In genomic region chr5:48315057-48315602, GRCm38 (mm10) we compare ENCODE assay signal across 21 mouse cellular contexts. TPM values are rescaled to one million over a fixed set of nuclear protein-coding genes. Genes with fewer than 3 reads are reported as not detected.
A peak's percentile ranks its signal among the peaks of the same experiment; 100 is the strongest.
DNase-seq lines count a peak whose midpoint lies in the region; ATAC-seq lines count a peak whose summit lies in the region.
"Had no signal": no experiment of that assay in that cellular context is flagged by ENCODE, and none has a peak within 500 bp of the region (broad histone marks: within the 10 kb centered on the region; RNA-seq: fewer than 3 reads in every experiment).

No protein-coding gene starts in this region.

- H3K4me1 ChIP-seq in midbrain, embryonic 11.5 days (ENCODE audit: control insufficient read depth, insufficient read depth, low read length) = no peaks in the 10 kb centered on the region
- no peaks in the 10 kb centered on the region for H3K4me1 ChIP-seq in midbrain, embryonic 13.5 days (replicated peaks)
- H3K4me1 ChIP-seq: forebrain, embryonic 10.5 days; forebrain, embryonic 15.5 days; heart, embryonic 15.5 days; hindbrain, embryonic 10.5 days had no signal

- ATAC-seq in midbrain, embryonic 11.5 days (ENCODE audit: low FRiP score) = no peak
- no peak for ATAC-seq in midbrain, embryonic 13.5 days
- peak; percentile 46 for ATAC-seq in granulocyte monocyte progenitor cell, adult 5-6 weeks (replicated peaks; ENCODE audit: poor library complexity, severe bottlenecking)
- ATAC-seq in megakaryocyte progenitor cell, adult 5-6 weeks (replicated peaks; ENCODE audit: poor library complexity) = peak; percentile 48; the same call in 1 of the 2 replicates
- ATAC-seq: forebrain, embryonic 15.5 days had no signal

- 89% methylated on average over 6 of the region's 6 CpGs for WGBS in midbrain, embryonic 11.5 days
- WGBS in midbrain, embryonic 13.5 days = 87% methylated on average over 6 of the region's 6 CpGs

- no peaks in the 10 kb centered on the region for H3K27me3 ChIP-seq in midbrain, embryonic 11.5 days (ENCODE audit: control insufficient read depth, insufficient read depth, low read length)
- H3K27me3 ChIP-seq in midbrain, embryonic 13.5 days = no peaks in the 10 kb centered on the region
- H3K27me3 ChIP-seq: forebrain, embryonic 15.5 days; heart, embryonic 15.5 days had no signal

- no peak overlapping the region for H3K9ac ChIP-seq in midbrain, embryonic 11.5 days (ENCODE audit: low read length)
- H3K9ac ChIP-seq in midbrain, embryonic 13.5 days (replicated peaks) = no peak overlapping the region
- H3K9ac ChIP-seq: forebrain, embryonic 15.5 days; heart, embryonic 15.5 days; hindbrain, embryonic 14.5 days had no signal

- no peak overlapping the region for H3K27ac ChIP-seq in midbrain, embryonic 11.5 days (ENCODE audit: low read depth, low read length)
- H3K27ac ChIP-seq in midbrain, embryonic 13.5 days = no peak overlapping the region
- H3K27ac ChIP-seq: forebrain, embryonic 10.5 days; forebrain, embryonic 15.5 days; heart, adult 2 months; heart, embryonic 15.5 days; hindbrain, embryonic 10.5 days; hindbrain, embryonic 14.5 days had no signal

- H3K9me3 ChIP-seq in midbrain, embryonic 11.5 days (ENCODE audit: control insufficient read depth, low read length) = no peaks in the 10 kb centered on the region
- no peaks in the 10 kb centered on the region for H3K9me3 ChIP-seq in midbrain, embryonic 13.5 days
- H3K9me3 ChIP-seq: forebrain, embryonic 10.5 days; forebrain, embryonic 15.5 days; heart, embryonic 15.5 days; hindbrain, embryonic 10.5 days had no signal

- intact Hi-C loops in heart, postnatal 36 days (cut with DNase I) = no loop called here
- intact Hi-C loops in left cerebral cortex, postnatal 14 days (cut with DNase I) = no loop called here

- no peaks in the 10 kb centered on the region for H3K36me3 ChIP-seq in midbrain, embryonic 11.5 days (ENCODE audit: control insufficient read depth, insufficient read depth, low read length)
- H3K36me3 ChIP-seq in midbrain, embryonic 13.5 days = no peaks in the 10 kb centered on the region
- H3K36me3 ChIP-seq: forebrain, embryonic 10.5 days; forebrain, embryonic 15.5 days; heart, embryonic 15.5 days; hindbrain, embryonic 10.5 days had no signal

- no peak overlapping the region for H3K4me2 ChIP-seq in midbrain, embryonic 11.5 days
- no peak overlapping the region for H3K4me2 ChIP-seq in midbrain, embryonic 13.5 days (replicated peaks)
- H3K4me2 ChIP-seq: forebrain, embryonic 15.5 days; heart, embryonic 11.5 days; heart, embryonic 15.5 days; hindbrain, embryonic 14.5 days had no signal

- peak; percentile 62 for DNase-seq in midbrain, embryonic 11.5 days (ENCODE audit: low spot score, missing footprints)
- peak; percentile 67 for DNase-seq in lung, postnatal 10 days
- DNase-seq in heart, postnatal 36 days = no peak
- DNase-seq in ovary, postnatal 10 days (ENCODE audit: low spot score) = no peak
- no peak for DNase-seq in left cerebral cortex, postnatal 14 days (ENCODE audit: low spot score in 2 of 2)
- DNase-seq: adrenal gland, postnatal 14 days; cerebellum, adult 11-12 months; cerebellum, adult 9-10 months; cerebellum, postnatal 25 days; gastrocnemius, postnatal 10 days; heart, adult 2 months; heart, postnatal 14 days had no signal

- H3K4me3 ChIP-seq in midbrain, embryonic 11.5 days (ENCODE audit: low read depth, low read length) = no peak overlapping the region
- no peak overlapping the region for H3K4me3 ChIP-seq in midbrain, embryonic 13.5 days (replicated peaks)
- H3K4me3 ChIP-seq: forebrain, embryonic 10.5 days; forebrain, embryonic 15.5 days; heart, adult 2 months; heart, embryonic 15.5 days; hindbrain, embryonic 10.5 days had no signal

RNA-seq across cellular contexts. Expression of gene 5730480H06Rik, which starts 12.6 kb away (rescaled TPM):
- 25.8 and 26.7 TPM in 2 replicates for polyA plus RNA-seq in midbrain, embryonic 11.5 days (2014; fragmentation: Nextera tagmentation; extraction: Ambion mirVana)
- polyA plus RNA-seq in midbrain, embryonic 13.5 days (2015; fragmentation: Nextera tagmentation; extraction: Ambion mirVana) = 20.4 and 20.5 TPM in 2 replicates
- total RNA-seq in granulocyte monocyte progenitor cell, adult 5-6 weeks (2014; fragmentation: Nextera tagmentation) = 26.7 and 37.8 TPM in 2 replicates
- total RNA-seq in granulocyte monocyte progenitor cell, adult 5-6 weeks (2017) = 10.7 and 15.7 TPM in 2 replicates
- 31.1 and 32.2 TPM in 2 replicates for total RNA-seq in megakaryocyte progenitor cell, adult 5-6 weeks (2015)
- total RNA-seq in megakaryocyte progenitor cell, adult 5-6 weeks (2017) = 10.1 and 12.6 TPM in 2 replicates
- 1 to 10 TPM; 5.3 to 5.7 TPM for total RNA-seq in heart, postnatal 36 days (2021)
- 10 to 100 TPM; 19.0 to 20.5 TPM for total RNA-seq in left cerebral cortex, postnatal 14 days (2021)

Comparison
In these comparisons a context has a peak if more than half of its experiments do, and no peak if none do; other contexts are left out.
1. ATAC-seq: peak in granulocyte monocyte progenitor cell, adult 5-6 weeks (single experiment) and megakaryocyte progenitor cell, adult 5-6 weeks (single experiment); none in midbrain, embryonic 11.5 days (single experiment) and midbrain, embryonic 13.5 days (single experiment).
2. DNase-seq: peak in midbrain, embryonic 11.5 days (single experiment) and lung, postnatal 10 days (single experiment); none in heart, postnatal 36 days (0 of 2), ovary, postnatal 10 days (single experiment) and left cerebral cortex, postnatal 14 days (0 of 2).